Mouse (Mus musculus) adrenal gland, adult 8-10 months (tissue): ENCODE data around the gene Ccm2. TPM values are rescaled to one million over a fixed set of nuclear protein-coding genes. Genes with fewer than 3 reads are reported as not detected.

ENCODE experiments used
- DNase-seq: peaks from one replicate; pipeline ENCODE4 v3.0.0; 2022
- total RNA-seq, 4 experiments: library from RNA; stranded (reverse); gene quantifications; 2 replicates each; pipeline ENCODE4 v1.2.4; 2022

Gene Ccm2
- total RNA-seq, 4 experiments from 2014 or later, result 35.8 to 40.8 (median 40.5) TPM

- no peak for DNase-seq
Measured at GRCm38 (mm10) chr11:6530746-6531145, 15.9 kb upstream of the Ccm2 start.

DNA sequence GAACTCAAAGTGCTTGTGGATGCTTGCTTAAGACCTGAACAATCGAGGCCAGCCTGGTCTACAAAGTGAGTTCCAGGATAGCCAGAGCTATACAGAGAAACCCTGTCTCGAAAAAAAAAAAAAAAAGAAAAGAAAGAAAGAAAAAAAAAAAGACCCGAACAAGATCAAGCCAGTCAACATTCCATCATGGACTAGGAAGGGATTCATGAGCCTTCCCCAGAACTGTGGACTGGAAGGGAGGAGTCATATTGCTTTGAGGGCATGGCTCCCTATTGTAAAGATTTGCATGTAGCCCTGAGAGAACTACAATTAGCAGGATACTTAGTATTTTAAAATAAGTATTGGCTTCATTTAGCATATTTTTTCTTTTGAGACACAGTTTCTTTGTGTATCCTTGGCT, 2.0 kb upstream of the Ccm2 start:
- DNase-seq, result no peak

GRCm38 (mm10) chr11:6545186-6545856, 1.4 kb upstream of the Ccm2 start:
- DNase-seq, result no peak

GRCm38 (mm10) chr11:6545857-6546192, 862 bp upstream of the Ccm2 start:
- DNase-seq, result no peak

GRCm38 (mm10) chr11:6547037-6547680, 472 bp downstream of the Ccm2 start:
- DNase-seq, result peak; percentile 62

GRCm38 (mm10) chr11:6547696-6548325, 1.1 kb downstream of the Ccm2 start:
- no peak for DNase-seq

DNA sequence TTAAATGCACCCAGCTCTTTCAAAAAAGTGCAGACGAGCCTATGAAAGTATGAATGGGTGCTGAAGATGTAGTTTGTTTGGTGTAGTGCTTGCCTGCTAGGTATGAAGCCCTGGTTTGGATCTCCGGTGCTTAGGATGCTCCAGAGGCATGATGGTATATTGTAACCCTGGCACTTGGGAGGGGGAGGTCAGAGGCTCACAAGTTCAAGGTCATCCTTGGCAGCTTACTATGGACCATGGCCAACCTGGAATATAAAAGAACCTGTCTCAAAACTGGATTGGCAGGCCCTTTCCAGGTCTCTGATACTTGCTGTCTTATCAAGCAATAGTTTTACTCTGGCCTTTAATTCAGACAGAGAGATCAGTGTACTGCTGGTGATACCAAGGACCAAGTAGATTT, 3.1 kb downstream of the Ccm2 start:
- no peak for DNase-seq

DNA sequence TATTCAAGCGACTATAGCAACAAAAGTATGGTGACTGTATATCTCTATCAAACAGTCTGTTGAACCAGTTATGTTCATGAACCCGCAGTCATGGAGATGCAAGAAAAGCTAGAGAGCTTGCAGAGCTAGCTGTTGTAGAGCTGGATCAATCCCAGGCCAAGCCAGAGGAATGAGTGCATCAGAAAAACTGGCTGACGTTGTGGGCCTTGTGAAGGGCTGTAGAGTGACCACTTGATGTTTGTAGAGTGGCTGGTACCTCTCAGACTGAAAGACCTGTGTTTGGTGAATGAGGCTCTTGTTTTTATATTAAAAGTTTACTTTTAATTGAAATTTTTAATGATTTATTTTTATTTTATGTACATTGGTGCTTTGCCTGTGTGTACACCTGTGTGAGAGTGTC, 3.5 kb downstream of the Ccm2 start:
- DNase-seq, result no peak

DNA sequence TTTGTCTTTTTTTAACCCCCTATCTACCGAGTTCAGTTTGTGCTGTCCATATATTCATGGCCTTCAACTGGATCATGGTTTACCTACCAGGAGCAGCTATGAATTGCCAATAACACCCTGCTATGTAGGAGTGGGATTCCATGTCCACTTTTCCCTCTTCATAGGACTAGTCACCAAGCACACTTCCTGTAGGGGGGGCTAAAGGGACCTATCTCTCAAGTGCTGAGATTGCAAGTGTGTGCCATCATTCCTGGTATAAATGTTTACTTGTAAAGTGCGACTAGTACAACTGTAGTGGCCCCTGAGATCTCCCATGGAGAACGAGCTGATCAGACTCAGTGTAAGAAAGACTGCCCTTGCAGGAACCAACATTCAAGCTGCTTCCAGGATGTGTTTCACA, 11.5 kb downstream of the Ccm2 start:
- DNase-seq, result no peak

GRCm38 (mm10) chr11:6559996-6560395, 13.3 kb downstream of the Ccm2 start:
- no peak for DNase-seq

DNA sequence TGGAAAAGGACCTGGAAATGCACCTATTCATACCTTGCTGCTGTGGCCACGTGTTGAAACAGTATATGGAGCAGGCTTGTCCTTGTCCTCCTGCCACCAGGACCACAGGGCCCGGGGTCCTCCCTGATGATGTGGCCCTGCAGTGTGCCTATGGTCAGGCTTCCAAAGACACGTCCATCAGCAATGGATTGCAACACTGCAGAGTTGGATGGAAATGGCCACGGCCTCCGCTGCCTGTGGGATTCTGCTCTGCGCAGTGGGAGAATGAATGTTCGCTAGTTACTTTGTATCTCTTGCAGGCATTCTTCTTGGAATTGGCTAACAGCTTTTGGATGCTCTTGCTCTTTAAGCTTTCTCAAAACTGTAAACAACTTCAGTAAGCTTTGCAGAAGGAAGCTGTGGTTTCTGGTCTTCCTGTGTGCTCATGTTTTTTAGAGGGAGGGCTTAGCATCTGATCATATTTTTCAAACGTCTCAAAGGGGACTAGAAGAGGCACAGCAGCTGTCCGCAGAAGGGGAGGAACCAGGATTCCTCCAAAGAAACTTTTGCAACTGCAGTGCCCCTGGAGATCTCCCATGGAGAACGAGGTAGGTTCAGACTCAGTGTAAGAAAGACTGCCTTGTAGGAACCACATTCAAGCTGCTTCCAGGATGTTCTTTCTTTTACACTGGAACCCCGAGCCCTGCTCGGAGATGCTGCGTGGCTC, 14.1 kb downstream of the Ccm2 start:
- no peak for DNase-seq

DNA sequence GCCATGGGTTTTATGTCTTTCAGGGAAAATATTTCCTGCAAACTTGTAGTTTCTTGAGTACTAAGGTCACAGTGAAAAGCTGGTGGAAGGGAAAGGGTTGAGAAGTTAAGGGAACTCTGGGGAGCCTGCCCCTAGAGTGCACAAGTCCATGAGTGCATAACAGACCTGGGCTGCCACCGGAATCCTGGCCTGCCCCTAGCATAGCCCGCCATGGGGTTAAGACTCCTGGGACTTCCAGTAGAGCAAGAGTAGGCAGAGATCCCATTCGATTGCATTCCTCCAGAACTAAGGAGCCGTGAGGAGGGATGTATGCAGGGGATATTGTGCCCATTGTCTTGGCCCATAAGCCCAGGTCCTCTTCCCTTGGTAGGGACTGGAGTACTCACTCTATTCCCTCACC, 14.8 kb downstream of the Ccm2 start:
- no peak for DNase-seq

- DNase-seq, result no peak
Measured at GRCm38 (mm10) chr11:6562359-6562758, 15.7 kb downstream of the Ccm2 start.

DNA sequence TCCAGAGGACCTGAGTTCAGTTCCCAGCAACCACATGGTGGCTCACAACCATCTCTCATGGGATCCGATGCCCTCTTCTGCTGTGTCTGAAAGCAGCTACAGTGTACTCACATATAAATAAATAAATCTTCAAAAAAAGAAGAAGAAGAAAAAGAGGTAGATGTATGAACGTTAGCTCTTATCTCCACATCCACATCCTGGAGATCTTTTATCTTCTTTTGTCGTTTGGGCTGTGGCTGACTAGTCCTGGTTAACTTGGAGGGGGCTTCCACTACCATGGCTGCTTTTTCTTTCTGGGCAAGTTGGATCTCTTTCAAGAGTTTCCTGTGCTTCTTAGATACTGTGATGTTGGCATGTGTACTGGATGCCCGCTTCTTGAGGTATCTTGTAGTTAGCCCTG, 16.5 kb downstream of the Ccm2 start:
- DNase-seq, result no peak

GRCm38 (mm10) chr11:6566496-6566895, 19.8 kb downstream of the Ccm2 start:
- no peak for DNase-seq

DNA sequence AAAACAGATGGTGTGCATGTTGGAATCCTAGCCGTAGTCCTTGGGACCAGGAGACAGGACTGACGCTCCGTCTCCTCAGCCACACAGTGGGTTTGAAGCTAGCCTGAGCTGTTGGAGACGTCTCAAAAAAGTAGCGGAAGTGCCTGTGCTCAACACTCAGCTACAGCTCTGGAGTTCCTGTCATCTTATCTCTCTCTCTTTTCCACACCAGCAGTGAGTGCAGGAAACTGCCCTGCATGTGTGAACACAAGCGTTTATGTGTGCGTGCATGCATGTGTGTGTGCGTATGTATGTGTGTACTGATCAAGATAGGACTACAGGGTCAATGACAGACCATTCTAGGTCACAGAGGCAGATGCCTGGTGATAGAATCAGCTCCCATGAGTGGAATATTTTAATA, 21.3 kb downstream of the Ccm2 start:
- DNase-seq, result no peak

DNA sequence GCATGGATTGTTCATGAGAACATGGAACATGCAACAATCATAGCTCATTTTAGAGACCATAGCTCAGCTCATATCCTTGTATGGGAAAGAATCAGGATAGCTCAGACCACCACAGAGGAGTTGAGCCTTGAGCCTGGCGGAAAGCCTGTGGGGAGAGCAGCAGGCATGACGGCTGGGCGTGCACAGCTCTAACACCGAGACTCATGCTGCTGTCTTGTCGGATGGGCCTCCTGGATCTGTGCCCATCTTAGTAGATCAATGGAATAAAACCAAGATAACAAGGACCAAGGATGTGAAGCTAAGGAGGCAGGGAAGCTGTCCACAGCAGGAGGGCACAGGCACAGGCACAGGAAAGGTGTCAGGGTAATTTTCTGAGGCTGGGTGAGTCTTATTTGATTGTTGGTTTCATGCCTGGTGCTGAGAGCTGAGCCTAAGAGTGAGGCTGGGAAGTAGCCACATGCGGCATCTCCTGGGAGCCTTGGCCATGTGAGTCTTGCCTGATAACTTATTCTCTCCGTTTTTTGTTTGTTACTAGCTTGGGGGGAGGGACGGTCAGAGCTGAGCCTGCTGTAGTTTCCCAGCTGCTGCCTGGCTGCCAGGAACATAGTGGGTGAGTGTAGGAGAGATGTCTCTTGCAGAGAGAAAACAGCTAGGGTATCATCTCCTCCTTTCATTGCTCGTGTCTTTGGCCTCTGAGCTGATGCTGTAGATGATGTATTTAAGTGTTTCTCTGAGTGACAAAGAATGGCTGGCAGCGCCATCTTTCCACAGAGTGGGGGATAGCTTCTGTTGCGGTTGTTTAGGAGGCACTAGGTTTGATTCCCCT, 22.1 kb downstream of the Ccm2 start:
- no peak for DNase-seq

GRCm38 (mm10) chr11:6569410-6569777, 22.7 kb downstream of the Ccm2 start:
- DNase-seq, result peak; percentile 31

- DNase-seq, result no peak
Measured at GRCm38 (mm10) chr11:6576151-6576550, 29.5 kb downstream of the Ccm2 start.

DNA sequence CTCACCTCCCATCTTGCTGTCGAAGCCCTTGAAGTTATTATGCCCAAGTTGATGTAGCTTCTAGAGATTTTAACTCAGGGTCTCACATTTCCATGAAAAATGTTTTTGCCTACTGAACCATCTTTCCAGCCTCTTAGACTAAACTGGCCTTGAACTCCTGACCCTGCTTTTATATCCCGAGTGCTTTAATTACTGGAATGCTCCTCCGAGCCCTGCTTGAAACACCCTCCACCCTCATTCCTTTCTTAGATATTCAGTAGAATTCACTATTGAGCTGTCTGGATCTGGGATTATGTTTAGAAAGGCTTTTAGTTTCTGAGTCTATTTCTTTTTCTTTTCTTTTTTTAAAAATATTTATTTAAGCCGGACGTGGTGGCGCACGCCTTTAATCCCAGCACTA, 32.7 kb downstream of the Ccm2 start:
- no peak for DNase-seq

DNA sequence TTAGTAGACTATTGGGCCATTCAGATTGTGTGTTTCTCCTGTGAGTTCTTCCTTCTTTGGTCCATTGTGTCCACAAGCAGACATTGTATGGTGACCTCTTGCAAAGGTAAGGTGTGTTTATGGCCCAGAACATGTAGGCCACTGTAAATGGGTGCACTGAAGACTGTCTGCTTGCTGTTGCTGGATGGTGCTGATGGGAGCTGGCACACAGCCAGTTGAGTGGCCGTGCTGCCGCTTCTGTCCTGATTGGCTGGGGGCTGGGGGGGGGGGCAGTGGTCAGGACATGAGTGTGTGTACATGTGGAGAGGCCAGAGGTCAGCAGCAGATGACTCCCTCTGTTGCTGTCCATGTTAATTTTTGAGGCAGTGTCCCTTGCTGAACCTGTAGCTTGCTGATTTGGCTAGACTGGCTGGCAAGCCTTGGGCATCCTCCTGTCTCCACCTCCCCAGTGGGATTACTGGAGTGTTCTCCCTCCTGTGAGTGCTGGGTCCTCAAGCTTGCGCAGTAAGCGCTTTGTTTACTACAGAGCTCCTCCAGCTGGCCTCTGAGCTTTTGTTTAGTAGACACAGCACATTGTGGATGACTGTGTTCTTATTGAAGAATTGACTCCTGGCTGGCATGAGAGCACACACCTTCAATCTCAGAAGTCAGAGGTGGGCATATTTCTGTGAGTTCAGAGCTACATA, 33.5 kb downstream of the Ccm2 start:
- no peak for DNase-seq

DNA sequence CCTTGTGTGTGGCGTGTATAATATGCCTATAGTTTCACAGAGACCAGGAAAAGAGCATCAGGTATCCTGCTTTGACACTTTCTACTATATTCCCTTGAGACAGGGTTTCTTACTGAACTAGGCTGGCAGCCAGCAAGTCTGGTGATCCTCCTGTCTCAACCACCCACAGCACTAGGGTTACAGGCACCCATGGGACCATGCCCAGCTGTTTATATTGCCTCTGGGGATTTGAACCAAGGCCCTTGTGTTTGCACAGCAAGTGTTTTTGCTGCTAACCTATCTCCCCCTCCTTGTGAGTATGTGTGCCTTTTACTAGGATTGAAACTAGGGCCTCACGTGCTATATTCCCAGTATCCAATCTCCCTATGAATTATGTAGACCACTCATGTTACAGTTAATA, 34.9 kb downstream of the Ccm2 start:
- DNase-seq, result no peak
